Mouse (Mus musculus) heart, embryonic 16.5 days (tissue): ENCODE measurements around the gene Adamts6. TPM values are rescaled to one million over a fixed set of nuclear protein-coding genes. Genes with fewer than 3 reads are reported as not detected.

ENCODE experiments used
- ATAC-seq: fragments of 200-750 bp; cut with Nextera tagmentation; replicated peaks from 2 replicates; pipeline ENCODE4 v1.8.0; 2017; ENCODE audit warnings: moderate number of reproducible peaks; ENCODE audit not compliant: insufficient read depth, low FRiP score; ENCODE audit errors: extremely low read depth
- H3K27ac ChIP-seq: fragments of 300-500 bp; sonication (generic); 2 replicates; pipeline ENCODE4 v1.5.1; 2014; ENCODE audit warnings: mild to moderate bottlenecking, low read length, control low read depth, moderate library complexity
- H3K27me3 ChIP-seq: fragments of 300-500 bp; sonication (generic); 2 replicates; pipeline ENCODE4 v1.6.1; 2014; ENCODE audit warnings: low read length, mixed read lengths; ENCODE audit not compliant: control insufficient read depth, insufficient read depth
- H3K36me3 ChIP-seq: fragments of 300-500 bp; sonication (generic); 2 replicates; pipeline ENCODE4 v1.6.1; 2014; ENCODE audit not compliant: control insufficient read depth, insufficient read depth
- H3K4me1 ChIP-seq: fragments of 300-500 bp; sonication (generic); 2 replicates; pipeline ENCODE4 v1.6.1; 2014; ENCODE audit warnings: low read length, mixed read lengths; ENCODE audit not compliant: control insufficient read depth, insufficient read depth
- H3K4me2 ChIP-seq: fragments of 300-500 bp; sonication (generic); 2 replicates; pipeline ENCODE4 v1.6.1; 2014; ENCODE audit warnings: low read depth, mild to moderate bottlenecking, control low read depth, low read length
- H3K4me3 ChIP-seq: fragments of 300-500 bp; sonication (generic); 2 replicates; pipeline ENCODE4 v1.5.1; 2014; ENCODE audit warnings: mild to moderate bottlenecking, control low read depth, low read length
- H3K9ac ChIP-seq: fragments of 300-500 bp; sonication (generic); 2 replicates; pipeline ENCODE4 v1.6.1; 2014; ENCODE audit warnings: low read length, control low read depth
- H3K9me3 ChIP-seq: fragments of 300-500 bp; sonication (generic); replicated peaks from 2 replicates; pipeline ENCODE4 v1.6.1; 2016; ENCODE audit warnings: low read length; ENCODE audit not compliant: control insufficient read depth
- WGBS: fragments of 180-500 bp; shearing (Covaris S2); extraction: QIAGEN DNeasy Blood & Tissue Kit; methylation state at CpG from one replicate; pipeline ENCODE4 v1.1.7; 2014; 5-methylcytosine and 5-hydroxymethylcytosine counted together
- polyA plus RNA-seq: library from polyadenylated mRNA; unstranded; fragments of >200 nt; fragmentation: Nextera tagmentation; extraction: Ambion mirVana; gene quantifications from 2 replicates; pipeline ENCODE4 v1.2.1, GENCODE M21; 2015

Gene Adamts6
- polyA plus RNA-seq, 1 experiment from 2014 or later, result 5.7 TPM

DNA sequence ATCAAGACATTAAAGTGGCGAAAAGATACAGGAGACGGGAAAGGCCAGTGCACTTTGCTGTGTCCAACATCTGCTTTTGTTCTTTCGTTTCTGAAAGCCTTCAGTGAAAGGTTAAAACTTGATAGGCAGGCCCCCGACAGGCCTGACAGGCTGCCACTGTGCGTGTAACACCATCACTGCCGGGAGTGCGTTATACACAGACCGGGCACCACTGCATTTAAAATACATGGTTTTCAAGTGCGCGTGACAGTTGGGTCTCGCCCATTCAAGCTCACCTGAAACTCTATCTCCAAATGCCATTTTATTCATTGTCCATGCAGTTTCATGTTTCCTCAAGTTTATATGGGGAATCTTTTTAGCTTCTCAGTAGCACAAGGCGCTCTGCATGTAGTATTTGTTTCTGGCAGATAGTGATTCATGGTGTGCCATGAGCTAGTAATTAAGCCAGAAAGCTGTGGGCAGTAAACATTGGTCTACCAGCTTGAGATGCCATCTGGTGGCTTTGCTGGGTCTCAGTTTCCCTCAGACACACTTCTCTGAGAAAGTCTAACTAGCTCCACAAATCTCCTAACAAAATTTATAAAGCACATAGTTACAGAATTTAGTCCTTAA, 195.6 kb downstream of the Adamts6 start:
- 77% methylated on average over 12 of the region's 12 CpGs for WGBS
- H3K27me3 ChIP-seq, result no peaks in the 10 kb centered on the region
- H3K4me1 ChIP-seq, result peaks cover 3% of the 10 kb centered on the region; the same call in 1 of the 2 replicates
- H3K27ac ChIP-seq, result no peak overlapping the region
- ATAC-seq, result no peak
- H3K4me3 ChIP-seq, result no peak overlapping the region
- no peak overlapping the region for H3K9ac ChIP-seq
- peaks cover 16% of the 10 kb centered on the region; the same call in 1 of the 2 replicates for H3K36me3 ChIP-seq
- no peak overlapping the region for H3K4me2 ChIP-seq
- H3K9me3 ChIP-seq, result no peaks in the 10 kb centered on the region

DNA sequence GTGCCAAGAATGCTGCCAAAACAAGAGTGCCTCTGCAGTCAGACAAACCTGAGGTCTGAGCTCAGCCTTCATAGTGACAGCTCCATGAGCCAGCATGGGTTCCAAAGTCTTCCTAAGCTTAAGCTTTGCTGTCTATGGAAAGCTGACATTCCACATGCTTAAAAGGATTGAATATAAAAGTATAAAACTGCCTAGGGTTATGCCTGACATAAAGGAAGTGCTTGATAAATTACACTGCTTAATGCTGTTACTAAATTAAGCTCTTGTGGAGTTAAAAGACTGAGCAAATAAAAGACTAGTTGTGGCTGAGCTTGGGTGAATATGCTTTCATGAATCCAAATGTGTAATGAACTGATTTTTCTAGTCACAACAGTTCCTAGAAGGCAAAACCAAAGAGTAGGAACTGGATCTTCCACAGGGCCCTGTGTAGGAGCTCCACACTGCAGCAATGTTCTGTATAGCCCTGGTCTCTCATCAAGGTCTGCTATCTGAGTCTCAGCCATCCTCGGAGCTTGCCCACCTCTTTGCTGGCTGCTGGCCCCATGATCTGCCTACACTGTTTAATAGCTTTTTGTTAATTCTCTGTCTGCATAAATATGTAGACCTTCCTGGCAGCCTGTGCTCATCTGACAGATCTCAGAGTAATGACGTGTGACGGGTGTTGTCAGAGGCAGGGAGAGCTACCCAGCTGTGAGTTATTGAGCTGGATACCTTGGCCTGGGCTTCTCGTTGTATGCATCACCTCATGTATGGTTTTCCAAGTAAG, 203.6 kb downstream of the Adamts6 start:
- H3K9ac ChIP-seq, result 0 out of 2 replicates have a peak overlapping the region, but pooled peaks have one; percentile 25

DNA sequence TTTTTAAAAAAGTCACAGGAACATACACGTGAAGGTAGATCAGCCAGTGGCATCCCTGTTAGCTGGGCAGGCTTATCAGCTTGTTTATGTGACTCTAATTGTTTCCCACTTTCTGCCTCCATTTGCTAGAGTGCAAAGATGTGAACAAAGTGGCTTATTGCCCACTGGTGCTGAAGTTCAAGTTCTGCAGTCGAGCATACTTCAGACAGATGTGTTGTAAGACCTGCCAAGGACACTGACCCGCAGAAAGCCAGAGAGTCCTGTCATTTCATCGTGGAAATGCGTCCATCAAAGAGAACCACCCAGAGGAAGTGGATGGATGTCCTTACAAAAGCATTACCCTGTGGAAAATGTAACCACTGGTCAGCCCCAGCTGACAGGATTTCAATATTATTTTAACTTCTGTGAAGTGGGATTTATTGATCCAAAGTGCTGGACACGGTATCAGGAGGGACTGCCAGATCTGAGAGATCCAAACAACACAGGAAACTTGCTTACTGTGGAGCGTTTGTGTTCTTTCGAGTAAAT, 205.9 kb downstream of the Adamts6 start:
- Histone ChIP-seq H3K9ac (no peak overlapping the region), H3K4me3 (no peak overlapping the region), H3K27ac (no peak overlapping the region), H3K27me3 (no peaks in the 10 kb centered on the region), H3K4me1 (peaks cover 16% of the 10 kb centered on the region; the same call in 1 of the 2 replicates), H3K36me3 (0 out of 2 replicates have a peak, but pooled peaks cover 2% of the 10 kb centered on the region), H3K9me3 (no peaks in the 10 kb centered on the region), H3K4me2 (no peak overlapping the region)
- ATAC-seq, result no peak
- 53% methylated on average over 8 of the region's 8 CpGs for WGBS

More for the DNA sequence above, 203.6 kb downstream of the Adamts6 start:
- 0 out of 2 replicates have a peak, but pooled peaks have one; percentile 23 for ATAC-seq
- Histone ChIP-seq H3K4me1 (peaks cover 16% of the 10 kb centered on the region; the same call in 1 of the 2 replicates), H3K27me3 (no peaks in the 10 kb centered on the region), H3K9me3 (no peaks in the 10 kb centered on the region), H3K36me3 (0 out of 2 replicates have a peak, but pooled peaks cover 2% of the 10 kb centered on the region), H3K27ac (peak overlapping the region; percentile 8; the same call in 1 of the 2 replicates), H3K4me2 (no peak overlapping the region), H3K4me3 (no peak overlapping the region)
- 57% methylated on average over 4 of the region's 4 CpGs for WGBS

DNA sequence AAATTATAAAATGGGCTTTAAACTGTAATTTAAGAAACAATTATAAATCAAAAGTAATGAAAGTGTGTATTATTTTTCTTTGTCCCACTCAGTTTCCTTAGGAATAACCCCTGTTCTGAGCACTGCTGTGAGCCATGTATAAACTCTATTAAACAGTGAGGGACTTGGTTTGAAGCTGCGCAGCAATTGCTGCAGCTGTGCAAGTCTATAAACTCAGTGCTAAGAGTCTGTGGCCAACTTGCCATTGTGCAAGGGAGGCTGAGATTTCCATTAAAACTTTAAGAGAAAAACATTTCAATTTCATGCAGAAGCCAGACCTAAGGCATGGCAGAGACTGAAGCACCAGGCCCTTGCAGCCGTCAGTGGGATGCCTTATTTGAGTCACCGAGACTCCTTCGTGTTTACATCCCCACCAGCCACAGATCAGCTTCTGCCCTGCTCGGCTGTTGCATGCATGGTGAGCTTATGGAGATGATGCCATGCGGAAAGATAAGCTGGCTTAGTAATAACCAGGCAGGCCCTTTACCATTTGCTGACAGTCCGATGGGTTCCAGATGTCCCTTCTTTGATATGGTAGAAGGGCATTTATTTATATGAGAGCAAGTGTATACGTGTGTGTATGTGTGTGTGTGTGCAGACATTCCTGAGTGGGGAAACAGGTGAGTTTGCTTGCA, 206.7 kb downstream of the Adamts6 start:
- Histone ChIP-seq H3K27me3 (no peaks in the 10 kb centered on the region), H3K36me3 (0 out of 2 replicates have a peak, but pooled peaks cover 2% of the 10 kb centered on the region), H3K4me2 (no peak overlapping the region), H3K4me3 (no peak overlapping the region), H3K4me1 (peaks cover 16% of the 10 kb centered on the region; the same call in 1 of the 2 replicates), H3K9me3 (no peaks in the 10 kb centered on the region), H3K27ac (peak overlapping the region; percentile 23; the same call in 1 of the 2 replicates), H3K9ac (no peak overlapping the region)
- ATAC-seq, result no peak
- 36% methylated on average over 8 of the region's 8 CpGs for whole genome bisulfite sequencing

DNA sequence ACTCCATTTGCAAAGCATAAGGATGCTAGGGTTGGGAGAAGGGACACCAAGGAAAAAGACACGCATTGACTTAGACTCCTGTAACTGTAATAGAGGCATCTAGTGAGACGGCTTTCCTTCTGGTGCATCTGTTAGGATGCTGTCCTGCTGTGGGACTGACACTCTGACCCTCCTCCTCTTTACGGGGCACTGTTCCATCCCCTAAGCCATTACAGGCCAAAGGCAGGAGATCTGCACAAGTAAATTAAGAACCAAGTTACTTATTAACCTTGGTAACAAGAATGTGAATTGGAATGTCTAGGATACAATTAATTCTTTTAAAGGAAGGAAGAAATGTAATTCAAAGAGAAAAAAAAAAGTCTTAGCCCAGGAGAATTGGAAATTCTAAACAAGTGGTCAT, 210.0 kb downstream of the Adamts6 start:
- WGBS, result 89% methylated on average over 3 of the region's 3 CpGs
- no peak for ATAC-seq
- Histone ChIP-seq H3K36me3 (0 out of 2 replicates have a peak, but pooled peaks cover 2% of the 10 kb centered on the region), H3K4me2 (no peak overlapping the region), H3K4me3 (no peak overlapping the region), H3K9ac (no peak overlapping the region), H3K27ac (no peak overlapping the region), H3K9me3 (no peaks in the 10 kb centered on the region), H3K27me3 (no peaks in the 10 kb centered on the region), H3K4me1 (peaks cover 6% of the 10 kb centered on the region; the same call in 1 of the 2 replicates)

DNA sequence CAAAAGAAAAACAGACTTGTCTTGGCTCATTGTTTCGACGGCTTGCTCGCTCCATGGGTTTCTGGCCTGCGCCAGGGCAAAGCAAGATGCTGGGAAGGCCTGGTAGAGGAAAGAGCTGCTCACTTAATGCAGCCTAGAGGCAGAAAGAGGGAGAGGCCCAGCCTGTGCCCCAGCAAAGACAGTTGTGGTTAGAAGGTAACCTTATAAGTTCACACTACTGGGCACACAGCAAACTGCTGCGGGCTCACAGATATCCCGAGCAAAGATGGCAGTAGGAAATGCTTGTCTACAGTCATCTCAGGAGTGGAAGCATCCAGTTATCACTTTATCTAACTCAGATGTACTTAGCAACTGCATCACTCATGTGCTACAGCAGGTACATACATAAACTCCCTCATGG, 211.0 kb downstream of the Adamts6 start:
- 0 out of 2 replicates have a peak, but pooled peaks cover 4% of the 10 kb centered on the region for H3K4me1 ChIP-seq

DNA sequence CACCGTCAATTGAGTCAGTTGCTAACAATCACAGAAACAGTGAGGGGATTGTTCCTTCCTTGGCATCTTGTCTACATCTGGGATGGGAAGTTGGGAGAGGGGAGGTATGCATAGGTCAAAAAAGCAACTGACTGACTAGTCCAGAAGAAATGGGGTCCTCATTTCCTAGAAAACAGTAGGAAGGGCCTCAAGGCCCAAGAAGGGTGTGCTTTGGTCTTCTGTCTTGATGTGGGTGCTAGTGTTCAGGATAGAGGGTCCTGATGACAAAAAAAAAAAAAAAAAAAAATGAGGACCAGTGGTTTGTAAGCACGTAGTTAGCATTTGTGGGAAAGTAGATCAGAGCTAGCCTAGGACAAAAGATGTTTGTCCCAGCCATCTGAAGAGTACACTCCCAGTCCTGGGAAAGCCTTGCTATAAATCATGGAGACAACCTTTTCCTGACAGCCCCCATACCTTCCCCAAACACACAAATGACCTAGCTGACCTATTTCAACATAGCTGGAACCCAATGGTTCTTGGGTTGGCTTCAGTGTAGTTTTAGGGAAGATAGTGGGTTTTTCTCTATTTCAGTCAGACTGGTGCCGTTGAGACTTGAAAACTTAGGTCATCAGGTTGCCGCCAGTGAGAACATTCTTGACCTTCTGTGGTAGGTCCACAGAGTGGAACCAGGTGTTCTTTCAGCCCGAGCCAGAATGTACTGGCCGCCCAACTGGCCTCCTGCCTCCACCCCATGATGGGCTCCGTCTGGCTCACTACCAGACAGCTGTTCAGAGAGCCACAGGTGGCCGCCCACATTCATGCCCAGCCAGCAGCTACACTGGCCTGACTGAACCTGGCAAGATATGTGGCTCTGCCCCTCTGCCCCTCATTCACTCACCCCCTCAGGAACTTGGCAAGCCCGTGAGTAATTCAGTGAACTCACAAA, 211.7 kb downstream of the Adamts6 start:
- ATAC-seq, result no peak
- Histone ChIP-seq H3K4me3 (no peak overlapping the region), H3K4me2 (no peak overlapping the region), H3K4me1 (0 out of 2 replicates have a peak, but pooled peaks cover 1% of the 10 kb centered on the region), H3K27me3 (no peaks in the 10 kb centered on the region), H3K9me3 (no peaks in the 10 kb centered on the region), H3K9ac (no peak overlapping the region), H3K27ac (no peak overlapping the region), H3K36me3 (0 out of 2 replicates have a peak, but pooled peaks cover 2% of the 10 kb centered on the region)
- 80% methylated on average over 9 of the region's 9 CpGs for WGBS

More for the DNA sequence above, 211.0 kb downstream of the Adamts6 start:
- WGBS, result 94% methylated on average over 6 of the region's 6 CpGs
- H3K9me3 ChIP-seq, result no peaks in the 10 kb centered on the region
- no peak overlapping the region for H3K27ac ChIP-seq
- H3K9ac ChIP-seq, result no peak overlapping the region
- ATAC-seq, result no peak
- H3K4me2 ChIP-seq, result no peak overlapping the region
- no peak overlapping the region for H3K4me3 ChIP-seq
- no peaks in the 10 kb centered on the region for H3K27me3 ChIP-seq
- 0 out of 2 replicates have a peak, but pooled peaks cover 2% of the 10 kb centered on the region for H3K36me3 ChIP-seq

DNA sequence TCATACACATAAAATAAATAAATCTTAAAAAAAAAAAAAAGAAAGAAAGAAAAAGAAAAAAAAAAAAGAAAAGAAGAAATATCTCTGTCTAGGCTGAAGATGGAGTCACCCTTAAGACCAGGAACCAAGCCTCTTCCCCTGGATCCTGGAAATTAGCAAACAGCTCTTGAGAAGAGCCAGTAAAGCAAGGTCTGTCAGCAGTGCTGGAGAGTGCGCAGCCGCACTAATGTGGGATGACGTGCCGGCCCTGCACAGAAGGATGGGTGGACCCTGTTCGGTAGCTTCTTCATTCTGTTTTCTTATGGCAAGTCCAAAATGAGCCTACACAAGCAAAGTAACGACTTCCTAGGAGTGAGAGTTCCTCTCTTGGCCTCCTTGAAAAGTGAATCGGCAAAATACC, 214.8 kb downstream of the Adamts6 start:
- Histone ChIP-seq H3K9ac (no peak overlapping the region), H3K36me3 (no peaks in the 10 kb centered on the region), H3K4me3 (no peak overlapping the region), H3K9me3 (no peaks in the 10 kb centered on the region), H3K27ac (no peak overlapping the region), H3K27me3 (no peaks in the 10 kb centered on the region), H3K4me1 (no peaks in the 10 kb centered on the region), H3K4me2 (no peak overlapping the region)
- no peak for ATAC-seq
- WGBS, result 93% methylated on average over 7 of the region's 7 CpGs
